Mouse (Mus musculus) monocyte, adult 59 days (primary cell): ENCODE results near the gene Inka1. TPM values are rescaled to one million over a fixed set of nuclear protein-coding genes. Genes with fewer than 3 reads are reported as not detected.

ENCODE experiments used
- total RNA-seq, 2 experiments: library from RNA; stranded (reverse); gene quantifications; one replicate each; pipeline ENCODE4 v1.2.4; 2023

Gene Inka1
- 1 to 10 TPM; 2.9 TPM for total RNA-seq

DNA sequence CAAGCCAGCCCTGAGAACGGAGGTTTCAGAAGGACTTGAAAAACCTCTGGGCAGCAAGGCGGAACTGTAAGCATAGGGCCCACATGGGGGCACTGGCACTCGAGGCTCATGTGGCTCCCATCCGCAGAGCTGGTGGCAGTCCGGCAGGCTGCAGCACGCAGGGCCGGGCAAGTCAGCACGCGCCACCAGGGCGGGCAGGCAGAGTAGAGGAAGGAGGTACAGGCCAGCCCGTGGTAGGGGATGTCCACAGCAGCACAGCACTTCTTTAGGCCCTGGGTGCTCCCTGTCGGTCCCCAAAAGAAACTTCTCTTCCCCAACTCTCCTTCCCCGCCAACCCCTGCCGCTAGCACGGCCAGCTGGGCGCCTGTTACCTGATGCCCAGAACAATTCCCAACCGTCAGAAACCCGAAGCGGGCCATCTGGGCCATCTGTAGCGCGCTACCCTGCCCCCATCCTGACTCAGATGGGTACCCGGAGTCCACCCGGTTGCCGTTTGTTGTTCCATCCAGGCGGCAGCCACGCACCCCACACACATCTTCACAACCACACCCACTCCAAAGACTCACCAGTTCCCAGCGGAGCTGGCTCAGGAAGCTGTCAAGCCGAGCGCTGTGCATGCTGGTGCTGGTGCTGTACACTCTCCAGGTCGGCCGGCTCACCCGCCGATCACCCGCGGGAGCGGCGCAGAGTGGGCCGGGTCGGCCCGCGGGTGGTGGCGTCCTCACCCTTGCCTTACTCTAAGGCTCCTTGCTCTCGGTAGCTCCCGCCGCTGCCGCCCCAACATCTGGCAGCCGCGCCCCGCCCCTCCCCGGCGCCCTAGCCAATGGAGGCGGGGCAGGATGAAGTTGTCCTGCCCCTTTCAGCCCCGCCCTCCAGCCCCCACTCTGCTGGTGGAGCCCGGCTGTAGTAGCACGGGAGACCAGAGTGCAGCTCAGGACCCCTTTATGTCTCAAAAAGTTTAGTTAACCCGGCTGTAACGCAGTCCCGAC is at the start of gene Inka1:
Gene Inka1 (minus strand): TSS at position 749 of the 989 bp plus-strand sequence.

DNA sequence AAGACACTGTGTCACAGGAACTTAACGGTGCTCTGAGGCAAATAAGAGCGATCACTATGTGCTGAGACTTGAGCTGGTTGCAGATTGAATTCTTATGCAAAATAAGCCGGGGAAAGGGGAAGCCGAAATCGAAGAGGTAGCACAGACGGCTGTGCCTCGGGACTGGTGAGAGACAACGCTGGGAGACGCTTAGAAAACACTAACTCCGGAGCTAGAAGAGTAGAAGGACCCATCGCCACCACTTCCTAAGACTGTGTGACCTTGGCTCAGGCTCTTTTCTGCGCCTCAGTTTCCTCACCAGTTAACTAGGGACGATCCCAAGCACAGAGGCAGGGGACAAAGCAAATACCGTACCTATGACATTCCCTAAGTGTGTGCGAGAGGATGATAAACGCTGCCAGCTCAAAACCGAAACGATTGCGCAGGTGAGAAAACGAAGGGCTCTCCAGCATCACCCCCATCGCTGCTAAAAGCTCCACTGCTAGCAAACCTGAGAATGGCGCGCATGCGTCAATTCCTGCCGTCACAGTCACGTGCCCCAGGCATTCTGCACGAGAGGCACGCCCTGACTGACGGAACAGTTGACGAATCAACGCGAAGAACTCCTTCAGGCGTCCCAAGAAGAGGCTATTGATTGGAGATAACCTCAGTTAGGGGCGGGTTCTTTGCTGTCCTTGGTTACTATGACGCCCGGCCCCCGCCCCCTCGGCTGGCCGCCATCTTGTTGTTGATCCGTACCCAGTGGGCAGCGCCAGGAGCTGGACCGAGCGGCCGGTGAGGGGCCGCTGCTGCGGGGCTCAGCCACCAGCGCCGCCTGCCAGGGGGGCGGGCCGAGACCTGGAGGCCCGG is 16.5 kb upstream of the Inka1 start, which contains the start of gene Ip6k1:
Gene Ip6k1 (plus strand): TSS at position 580 of the 849 bp plus-strand sequence.

DNA sequence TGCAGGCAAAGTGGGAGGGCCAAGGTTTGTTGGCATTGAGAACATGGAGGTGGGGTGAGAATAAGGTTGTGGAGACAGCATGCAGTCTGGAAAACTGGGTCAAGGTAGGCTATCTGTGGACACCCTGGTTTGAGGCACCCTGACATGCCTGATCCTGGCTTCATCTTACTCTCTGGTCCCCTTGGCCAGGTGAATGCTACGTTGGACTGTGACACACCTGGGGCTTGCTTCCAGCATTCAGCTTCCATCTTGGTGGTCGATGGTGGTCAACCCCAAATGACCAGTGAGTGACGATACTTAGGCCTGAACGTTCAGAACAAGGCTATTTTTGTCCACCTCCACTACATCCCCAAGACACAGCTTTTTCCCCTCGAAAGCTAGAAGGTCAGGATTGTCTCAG is 10.4 kb upstream of the Inka1 start, which contains the start of gene Gm20662:
Gene Gm20662 (plus strand): TSS at position 301 of the 400 bp plus-strand sequence.

DNA sequence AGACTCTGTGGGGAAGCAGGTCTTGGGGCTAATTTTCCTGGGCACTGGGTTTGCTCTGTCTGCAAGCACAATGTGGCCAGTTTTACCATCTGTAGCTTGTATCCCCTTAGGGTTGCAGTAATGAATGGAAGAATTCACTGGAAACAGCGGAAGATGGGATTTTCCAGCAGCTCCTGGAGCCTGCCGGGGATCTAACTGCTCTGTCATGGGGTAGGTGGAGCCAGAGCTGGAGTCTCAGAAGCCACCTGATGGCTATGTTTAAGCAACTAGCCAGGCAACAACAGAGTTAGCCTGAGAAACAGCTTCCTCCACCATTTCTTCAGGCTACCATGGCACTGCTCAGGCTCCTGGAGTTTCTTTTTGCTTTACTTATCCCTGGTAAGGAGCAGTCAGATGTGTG is 6.5 kb upstream of the Inka1 start, which contains the start of gene Cdhr4:
Gene Cdhr4 (plus strand): TSS at position 301 of the 400 bp plus-strand sequence.

DNA sequence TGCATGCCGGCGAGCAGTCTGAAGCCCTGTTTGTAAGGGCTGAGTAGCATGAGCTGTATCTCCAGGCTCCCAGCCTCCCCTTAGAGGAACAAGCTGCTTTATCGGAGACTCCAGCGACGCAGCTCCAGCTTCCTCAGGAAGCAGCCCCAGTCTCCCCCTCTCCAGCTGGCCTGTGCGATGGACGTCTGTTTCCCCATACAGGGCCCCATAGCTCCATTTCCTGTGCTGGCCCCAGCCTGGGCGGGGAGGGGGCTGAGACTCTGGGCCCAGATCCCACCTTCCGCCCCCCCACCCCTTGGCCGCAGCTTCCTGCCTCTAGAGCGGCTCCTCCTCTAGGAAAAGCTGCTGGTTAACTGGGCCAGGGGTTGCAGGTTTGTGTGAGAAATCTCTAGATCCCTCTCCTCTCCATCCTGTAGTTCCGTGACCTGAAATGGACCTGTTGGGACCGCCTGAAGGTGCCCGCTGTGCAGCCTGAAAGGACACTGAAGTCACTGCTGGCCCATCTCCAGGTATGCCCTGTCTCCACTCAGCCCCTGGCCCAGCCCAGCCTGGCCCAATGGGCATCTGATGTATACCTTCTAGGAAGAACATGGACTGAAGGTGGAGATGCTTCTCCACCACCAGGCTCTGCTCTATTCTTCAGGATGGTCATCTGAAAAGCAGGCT is 2.9 kb downstream of the Inka1 start, which contains the start of gene Gm20661:
Gene Gm20661 (plus strand): TSS at position 378 of the 666 bp plus-strand sequence.

DNA sequence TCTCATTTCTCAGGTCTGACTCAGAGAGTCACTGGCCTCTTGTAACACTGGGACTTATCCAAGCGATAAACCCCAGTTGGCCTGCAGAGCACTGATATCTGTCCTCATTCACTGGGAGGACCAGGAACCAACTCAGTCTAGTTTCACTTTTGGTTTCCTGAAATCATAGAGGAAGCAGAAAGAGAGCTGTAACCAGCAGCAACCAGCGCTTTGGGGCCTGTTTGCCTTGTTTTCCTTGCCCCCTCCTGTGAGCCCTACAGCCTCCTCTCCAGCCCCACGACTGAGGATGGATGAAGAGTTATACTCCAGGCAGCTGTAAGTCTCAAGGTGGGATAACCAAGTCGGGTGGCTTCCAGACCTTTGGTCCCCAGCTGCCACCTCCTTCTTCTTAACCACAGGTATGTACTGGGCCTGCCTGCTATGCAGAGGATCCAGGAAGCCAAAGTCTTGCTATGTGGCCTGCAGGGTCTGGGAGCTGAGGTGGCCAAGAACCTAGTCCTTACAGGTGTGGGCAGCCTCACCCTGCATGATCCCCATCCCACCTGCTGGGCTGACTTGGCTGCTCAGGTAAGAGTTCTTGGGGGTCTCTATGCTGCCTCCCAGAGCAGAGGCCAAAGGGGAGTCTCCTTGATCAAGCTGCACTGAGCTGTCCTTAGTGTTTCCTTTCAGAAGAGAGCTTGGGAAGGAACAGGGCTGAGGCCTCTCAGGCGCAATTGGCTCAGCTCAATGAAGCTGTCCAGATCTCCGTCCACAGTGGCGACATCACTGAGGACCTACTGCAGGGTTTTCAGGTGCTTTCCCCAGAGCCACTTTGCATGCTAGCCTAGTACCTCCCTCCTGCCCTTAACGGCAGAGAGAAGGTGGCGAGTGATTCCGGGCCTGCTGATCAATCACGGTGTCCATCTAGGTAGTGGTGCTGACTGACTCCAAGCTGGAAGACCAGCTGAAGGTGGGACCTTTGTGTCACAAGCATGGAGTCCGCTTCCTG is 10.0 kb downstream of the Inka1 start, which contains the start of gene Uba7:
Gene Uba7 (plus strand): TSS at position 107 of the 988 bp plus-strand sequence.

DNA sequence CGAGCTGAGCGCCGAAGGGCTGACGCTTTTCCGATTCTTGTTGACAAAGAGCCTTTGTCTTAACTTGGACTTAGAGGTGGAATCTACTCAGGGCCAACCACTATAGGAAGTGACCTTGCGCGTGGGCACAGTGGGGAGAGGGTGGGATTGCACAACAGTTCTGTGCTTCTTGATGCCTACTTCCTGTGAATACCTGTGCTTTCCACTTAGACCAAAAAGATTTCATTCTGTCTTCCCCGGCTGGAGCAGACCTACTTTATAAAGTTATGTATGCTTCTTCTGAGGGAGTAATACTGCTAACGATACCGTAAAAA is 35.8 kb downstream of the Inka1 start, which contains the start of gene Traip:
Gene Traip (plus strand): TSS at position 215 of the 314 bp plus-strand sequence.

DNA sequence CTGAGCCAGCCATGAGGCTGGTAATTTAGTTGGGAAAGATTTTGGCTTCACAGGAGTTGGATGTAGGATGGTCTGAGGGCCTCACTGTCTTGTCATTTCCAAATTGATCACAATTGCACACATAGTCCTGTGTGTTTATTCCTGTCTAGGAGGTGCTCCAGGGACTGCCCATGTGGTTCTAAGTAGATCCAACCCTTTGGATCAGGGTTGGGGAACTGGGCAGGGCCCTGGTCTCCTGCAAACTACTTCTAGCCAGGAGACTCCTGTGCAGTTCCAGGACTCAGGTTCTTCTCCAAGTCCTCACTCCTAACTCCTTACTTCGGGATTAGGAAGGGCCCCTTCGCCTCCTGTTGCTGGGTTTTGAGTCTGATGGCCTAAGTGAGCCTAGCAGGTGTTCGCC is 50.3 kb downstream of the Inka1 start, which contains the start of gene Camkv:
Gene Camkv (plus strand): TSS at position 301 of the 400 bp plus-strand sequence.

Other genes with a start within 250 kb of the Inka1 start
- gene Rbm5, start 214.9 kb downstream of the Inka1 start, total RNA-seq: 100 to 1,000 TPM; 190 to 208 TPM
- 100 to 1,000 TPM in 1 of 2 experiments, 10 to 100 TPM in 1; 77.0 to 109 TPM for gene Rbm6, start 112.6 kb downstream of the Inka1 start, total RNA-seq
- gene Mon1a, start 97.7 kb downstream of the Inka1 start, total RNA-seq: 10 to 100 TPM; 14.9 to 15.2 TPM
- 1 to 10 TPM; 2.7 to 6.2 TPM for gene Mst1r, start 79.0 kb downstream of the Inka1 start, total RNA-seq
- gene Actl11, start 57.4 kb downstream of the Inka1 start, total RNA-seq: not detected
- gene Camkv, start 50.2 kb downstream of the Inka1 start, total RNA-seq: not detected
- 1 to 10 TPM in 1 of 2 experiments, under 1 TPM in 1; 0.81 to 2.0 TPM for gene Traip, start 35.7 kb downstream of the Inka1 start, total RNA-seq
- 100 to 1,000 TPM in 1 of 2 experiments, 10 to 100 TPM in 1; 96.0 to 107 TPM for gene Uba7, start 10.4 kb downstream of the Inka1 start, total RNA-seq
- not detected for gene Gm20661, start 2.8 kb downstream of the Inka1 start, total RNA-seq
- gene Cdhr4, start 6.6 kb upstream of the Inka1 start, total RNA-seq: not detected
- gene Gm20662, start 10.5 kb upstream of the Inka1 start, total RNA-seq: not detected
- gene Ip6k1, start 16.6 kb upstream of the Inka1 start, total RNA-seq: 100 to 1,000 TPM in 1 of 2 experiments, 10 to 100 TPM in 1; 94.3 to 123 TPM
- gene Gmppb, start 63.4 kb upstream of the Inka1 start, total RNA-seq: 10 to 100 TPM; 18.7 to 25.7 TPM
- 1 to 10 TPM; 4.3 to 5.0 TPM for gene Amigo3, start 67.3 kb upstream of the Inka1 start, total RNA-seq
- gene Mst1, start 94.6 kb upstream of the Inka1 start, total RNA-seq: not detected
- 10 to 100 TPM; 66.5 to 82.0 TPM for gene Rnf123, start 97.5 kb upstream of the Inka1 start, total RNA-seq
- gene Apeh, start 108.7 kb upstream of the Inka1 start, total RNA-seq: 10 to 100 TPM; 60.0 to 60.3 TPM
- under 1 TPM; 0.21 to 0.37 TPM for gene Bsn, start 204.5 kb upstream of the Inka1 start, total RNA-seq